Mouse (Mus musculus) naive thymus-derived CD4-positive, alpha-beta T cell, adult 2 months (primary cell): ENCODE measurements around the gene Smg5.
A peak's percentile ranks its signal among the peaks of the same experiment; 100 is the strongest.

Experiments used
- DNase-seq: peaks from one replicate; pipeline ENCODE4 v3.0.0-alpha.2; 2011; ENCODE audit warnings: low read depth

Smg5 gene

DNA sequence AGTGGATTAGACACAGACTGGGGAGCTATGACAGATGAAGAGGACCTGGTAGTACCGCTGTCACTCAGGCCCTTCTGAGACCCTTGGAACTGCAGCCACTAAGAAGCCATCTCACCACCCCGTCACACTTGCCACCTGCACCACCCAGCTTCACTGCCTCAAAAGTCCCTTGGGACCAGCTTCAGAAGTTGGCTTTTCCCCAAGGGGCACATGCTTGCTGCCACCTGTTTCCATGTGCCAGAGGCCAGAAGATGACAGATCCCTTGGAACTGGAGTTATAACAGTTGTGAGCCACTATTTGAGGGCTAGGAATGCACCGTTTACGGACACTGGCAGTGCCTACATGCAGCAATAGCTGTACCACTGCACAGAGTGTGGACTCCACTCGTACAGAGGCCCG, 59.2 kb downstream of the Smg5 start:
- DNase-seq, result no peak

- DNase-seq, result no peak
These were observed 59.7 kb downstream of the Smg5 start for GRCm38 (mm10) chr3:88395742-88396141.

- no peak for DNase-seq
These were observed 62.6 kb downstream of the Smg5 start for GRCm38 (mm10) chr3:88398666-88399065.

- no peak for DNase-seq
These were observed 67.6 kb downstream of the Smg5 start for GRCm38 (mm10) chr3:88403522-88404230.

DNA sequence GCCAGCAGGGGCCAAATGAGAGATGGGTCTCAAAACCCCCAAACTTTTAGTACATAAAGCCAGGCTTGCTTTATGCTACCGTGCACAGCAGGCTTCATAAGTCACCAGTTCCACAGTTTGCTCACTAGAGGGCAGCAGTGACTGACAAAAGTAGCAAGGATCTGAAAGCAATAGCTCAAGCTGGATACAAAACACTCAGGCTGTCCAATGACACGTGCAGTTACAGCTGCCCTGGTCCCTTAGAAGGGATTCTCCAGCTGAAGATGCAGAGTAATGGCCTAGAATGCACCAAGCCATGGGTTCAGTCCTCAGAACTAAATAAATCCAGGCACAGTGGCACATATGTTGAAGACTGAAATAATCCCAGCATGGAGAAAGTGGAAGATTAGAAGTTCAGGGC, 71.0 kb downstream of the Smg5 start:
- peak; percentile 91 for DNase-seq

DNA sequence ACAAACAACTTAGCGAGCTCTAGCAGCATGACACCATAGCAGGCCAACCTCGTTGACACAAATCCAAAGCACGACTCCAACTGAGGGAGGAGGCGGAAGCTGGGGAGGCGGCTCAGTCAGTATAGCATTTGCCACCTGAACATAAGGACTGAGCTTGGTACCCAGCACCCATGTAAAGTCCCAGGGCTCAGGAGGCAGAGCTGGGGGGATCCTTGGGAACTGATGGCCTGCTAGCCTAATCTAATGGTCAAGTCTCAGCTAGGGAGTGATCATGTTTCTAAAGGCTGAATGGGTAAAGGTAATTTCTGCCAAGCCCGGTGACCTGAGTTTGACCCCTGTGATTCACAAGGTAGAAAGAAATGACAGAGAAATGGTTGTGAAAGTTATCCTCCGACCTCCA, 71.5 kb downstream of the Smg5 start:
- DNase-seq, result peak; percentile 21

- DNase-seq, result no peak
These were observed 72.9 kb downstream of the Smg5 start for GRCm38 (mm10) chr3:88408953-88409352.

GRCm38 (mm10) chr3:88409741-88410644, 73.9 kb downstream of the Smg5 start, which contains the start of gene Pmf1:
Pmf1 (minus strand) TSS chr3:88410331.
- DNase-seq, result peak; percentile 94

GRCm38 (mm10) chr3:88410645-88411031, 74.6 kb downstream of the Smg5 start:
- DNase-seq, result no peak

DNA sequence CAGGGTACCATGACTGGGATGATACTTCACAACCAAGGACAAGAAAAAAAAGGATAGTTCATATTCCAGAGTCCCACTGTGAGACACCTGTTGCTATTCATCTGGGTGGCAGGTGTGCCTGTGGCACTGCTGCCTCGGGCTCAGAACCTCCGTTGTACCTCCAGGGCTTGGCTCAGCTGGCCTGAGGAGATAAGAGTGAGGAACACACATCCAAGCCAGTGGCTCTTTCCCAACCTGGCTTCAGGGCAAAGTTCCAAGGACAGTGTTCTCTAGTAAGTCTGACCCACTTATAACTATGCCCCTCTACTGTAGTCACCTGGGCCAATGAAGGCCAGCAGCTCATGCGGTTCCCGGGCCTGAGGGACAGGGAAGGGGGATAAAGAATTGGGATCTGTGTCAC, 75.6 kb downstream of the Smg5 start:
- no peak for DNase-seq
